Mouse (Mus musculus) forebrain, embryonic 10.5 days (tissue): ENCODE measurements around the gene Babam2. TPM values are rescaled to one million over a fixed set of nuclear protein-coding genes. Genes with fewer than 3 reads are reported as not detected.

Experiments used
- DNase-seq: peaks from one replicate; pipeline ENCODE4 v3.0.0-alpha.2; 2017; ENCODE audit warnings: low spot score; ENCODE audit errors: extremely low spot score
- H3K27ac ChIP-seq: fragments of 300-500 bp; sonication (generic); 2 replicates; pipeline ENCODE4 v1.5.1; 2016; ENCODE audit warnings: mild to moderate bottlenecking
- H3K27me3 ChIP-seq: fragments of 300-500 bp; sonication (generic); 2 replicates; pipeline ENCODE4 v1.6.1; 2016; ENCODE audit warnings: mild to moderate bottlenecking; ENCODE audit not compliant: poor library complexity, severe bottlenecking
- H3K36me3 ChIP-seq: fragments of 300-500 bp; sonication (generic); replicated peaks from 2 replicates; pipeline ENCODE4 v1.6.1; 2016; ENCODE audit warnings: mild to moderate bottlenecking, moderate library complexity
- H3K4me1 ChIP-seq: fragments of 300-500 bp; sonication (generic); 2 replicates; pipeline ENCODE4 v1.6.1; 2016
- H3K4me3 ChIP-seq: fragments of 300-500 bp; sonication (generic); 2 replicates; pipeline ENCODE4 v1.5.1; 2016; ENCODE audit warnings: mild to moderate bottlenecking, moderate library complexity
- H3K9me3 ChIP-seq: fragments of 300-500 bp; sonication (generic); 2 replicates; pipeline ENCODE4 v1.6.1; 2016; ENCODE audit warnings: mild to moderate bottlenecking, moderate library complexity
- WGBS: fragments of 180-500 bp; shearing (Covaris S2); methylation state at CpG from one replicate; pipeline ENCODE4 v1.1.7; 2016; 5-methylcytosine and 5-hydroxymethylcytosine counted together
- polyA plus RNA-seq: library from polyadenylated mRNA; unstranded; fragments of >200 nt; fragmentation: Nextera tagmentation; extraction: Ambion mirVana; gene quantifications from 2 replicates; pipeline ENCODE4 v1.2.1, GENCODE M21; 2016

The Babam2 gene
- polyA plus RNA-seq, 1 experiment from 2014 or later = 51.7 TPM

DNA sequence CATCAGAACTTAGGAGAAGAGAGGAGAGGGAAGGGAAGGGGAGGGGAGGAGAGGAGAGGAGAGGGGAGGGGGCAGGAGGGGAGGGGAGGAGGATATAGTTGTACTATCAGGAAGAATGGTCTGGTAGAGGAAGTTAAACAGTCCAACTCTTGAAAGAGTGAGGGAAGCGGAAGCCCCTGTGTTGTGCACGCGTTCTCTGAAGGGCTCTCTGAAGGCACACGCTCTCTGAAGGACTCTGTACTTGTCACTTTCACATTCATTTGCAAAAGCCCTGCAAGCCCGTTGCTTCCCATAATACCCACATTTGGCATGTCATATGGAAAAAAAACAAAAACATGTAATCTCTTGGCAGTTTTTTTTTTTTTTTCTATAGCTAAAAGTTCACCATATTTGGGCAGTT, 190.1 kb downstream of the Babam2 start:
- no peaks in the 10 kb centered on the region for H3K36me3 ChIP-seq
- no peaks in the 10 kb centered on the region for H3K4me1 ChIP-seq
- H3K27me3 ChIP-seq = no peaks in the 10 kb centered on the region
- no peaks in the 10 kb centered on the region for H3K9me3 ChIP-seq
- WGBS = 90% methylated on average over 5 of the region's 5 CpGs
- no peak overlapping the region for H3K27ac ChIP-seq
- DNase-seq = no peak
- H3K4me3 ChIP-seq = no peak overlapping the region

GRCm38 (mm10) chr5:31888341-31888740, 190.9 kb downstream of the Babam2 start:
- H3K9me3 ChIP-seq = no peaks in the 10 kb centered on the region
- H3K4me3 ChIP-seq = no peak overlapping the region
- 81% methylated on average over 3 of the region's 3 CpGs for WGBS
- no peaks in the 10 kb centered on the region for H3K27me3 ChIP-seq
- DNase-seq = no peak
- no peak overlapping the region for H3K27ac ChIP-seq
- no peaks in the 10 kb centered on the region for H3K36me3 ChIP-seq
- H3K4me1 ChIP-seq = no peaks in the 10 kb centered on the region

DNA sequence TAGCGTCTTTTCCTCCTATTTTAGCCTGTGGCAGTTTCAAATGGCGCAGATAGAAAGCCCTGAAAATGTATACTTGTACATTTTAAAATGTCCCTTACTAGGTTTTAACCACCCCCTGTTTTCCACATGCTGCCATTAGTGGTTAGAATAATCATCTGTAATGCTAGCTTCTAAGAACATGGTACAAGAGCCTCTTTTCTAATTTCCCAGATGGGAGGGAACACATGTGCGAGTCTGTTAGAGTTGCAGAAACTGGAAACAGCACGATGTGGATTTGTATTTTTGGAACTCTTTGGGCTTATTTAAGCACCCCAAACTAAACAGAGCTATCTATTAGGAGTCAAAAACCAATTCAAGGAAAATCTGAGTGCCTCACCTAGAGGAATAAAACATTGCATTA, 195.1 kb downstream of the Babam2 start:
- Histone ChIP-seq H3K4me1 (no peaks in the 10 kb centered on the region), H3K27ac (no peak overlapping the region), H3K36me3 (no peaks in the 10 kb centered on the region), H3K27me3 (no peaks in the 10 kb centered on the region), H3K4me3 (no peak overlapping the region), H3K9me3 (no peaks in the 10 kb centered on the region)
- no peak for DNase-seq
- WGBS = 91% methylated on average over 4 of the region's 4 CpGs

- no peaks in the 10 kb centered on the region for H3K36me3 ChIP-seq
- H3K4me1 ChIP-seq = no peaks in the 10 kb centered on the region
- H3K4me3 ChIP-seq = no peak overlapping the region
- 88% methylated on average over 3 of the region's 3 CpGs for WGBS
- no peak overlapping the region for H3K27ac ChIP-seq
- DNase-seq = no peak
- no peaks in the 10 kb centered on the region for H3K27me3 ChIP-seq
- no peaks in the 10 kb centered on the region for H3K9me3 ChIP-seq
Observed at GRCm38 (mm10) chr5:31899901-31900300, 202.4 kb downstream of the Babam2 start.

DNA sequence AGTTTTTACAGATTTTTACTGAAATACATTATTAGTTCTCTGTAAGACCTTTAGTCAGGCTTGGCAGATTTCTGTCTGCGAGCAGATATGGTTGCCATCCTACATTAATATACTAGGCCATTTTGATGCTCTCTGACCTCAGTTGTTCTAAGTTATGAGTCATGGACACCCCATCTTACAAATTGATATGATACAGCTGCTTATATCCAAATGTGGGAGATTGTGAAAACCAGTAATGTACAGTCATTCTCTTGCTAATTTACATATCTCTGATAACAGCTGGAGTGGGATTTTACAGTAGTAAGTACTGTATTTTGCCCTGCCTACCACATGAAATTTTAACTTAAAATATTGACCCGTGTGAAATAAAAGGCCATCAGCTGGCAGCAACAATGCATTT, 204.7 kb downstream of the Babam2 start:
- 90% methylated on average over 2 of the region's 2 CpGs for WGBS
- Histone ChIP-seq H3K4me1 (no peaks in the 10 kb centered on the region), H3K36me3 (no peaks in the 10 kb centered on the region), H3K4me3 (no peak overlapping the region), H3K9me3 (no peaks in the 10 kb centered on the region), H3K27me3 (no peaks in the 10 kb centered on the region), H3K27ac (no peak overlapping the region)
- no peak for DNase-seq

- Histone ChIP-seq H3K36me3 (no peaks in the 10 kb centered on the region), H3K4me1 (no peaks in the 10 kb centered on the region), H3K9me3 (no peaks in the 10 kb centered on the region), H3K4me3 (no peak overlapping the region), H3K27me3 (no peaks in the 10 kb centered on the region), H3K27ac (no peak overlapping the region)
- DNase-seq = no peak
- WGBS = 78% methylated on average over 5 of the region's 5 CpGs
Observed at GRCm38 (mm10) chr5:31902891-31903290, 205.4 kb downstream of the Babam2 start.

- Histone ChIP-seq H3K27ac (no peak overlapping the region), H3K36me3 (no peaks in the 10 kb centered on the region), H3K4me3 (no peak overlapping the region), H3K9me3 (no peaks in the 10 kb centered on the region), H3K27me3 (no peaks in the 10 kb centered on the region), H3K4me1 (no peaks in the 10 kb centered on the region)
- DNase-seq = no peak
- WGBS = 76% methylated on average over 6 of the region's 6 CpGs
Observed at GRCm38 (mm10) chr5:31904968-31905683, 207.6 kb downstream of the Babam2 start.

DNA sequence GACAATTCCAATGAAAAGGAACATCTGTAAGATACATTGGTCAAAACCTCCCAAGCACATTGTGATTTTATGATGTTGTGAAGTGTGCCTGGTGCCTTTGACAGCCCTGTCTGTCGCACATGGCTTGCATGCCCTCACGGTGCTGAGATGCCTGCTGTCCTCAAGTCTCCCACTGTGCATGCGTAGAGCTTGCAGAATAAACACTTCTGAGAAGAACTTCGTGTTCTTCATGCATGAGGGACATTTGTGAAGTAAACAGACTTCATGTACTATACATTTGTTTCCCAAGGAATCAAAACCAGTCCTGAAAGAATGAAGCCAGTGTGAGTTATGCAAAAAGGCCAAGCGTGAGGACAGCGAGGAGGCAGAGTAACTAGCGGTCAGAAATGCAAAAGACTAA, 208.3 kb downstream of the Babam2 start:
- DNase-seq = no peak
- WGBS = 84% methylated on average over 7 of the region's 7 CpGs
- Histone ChIP-seq H3K36me3 (no peaks in the 10 kb centered on the region), H3K4me1 (no peaks in the 10 kb centered on the region), H3K27ac (no peak overlapping the region), H3K9me3 (no peaks in the 10 kb centered on the region), H3K27me3 (no peaks in the 10 kb centered on the region), H3K4me3 (no peak overlapping the region)

DNA sequence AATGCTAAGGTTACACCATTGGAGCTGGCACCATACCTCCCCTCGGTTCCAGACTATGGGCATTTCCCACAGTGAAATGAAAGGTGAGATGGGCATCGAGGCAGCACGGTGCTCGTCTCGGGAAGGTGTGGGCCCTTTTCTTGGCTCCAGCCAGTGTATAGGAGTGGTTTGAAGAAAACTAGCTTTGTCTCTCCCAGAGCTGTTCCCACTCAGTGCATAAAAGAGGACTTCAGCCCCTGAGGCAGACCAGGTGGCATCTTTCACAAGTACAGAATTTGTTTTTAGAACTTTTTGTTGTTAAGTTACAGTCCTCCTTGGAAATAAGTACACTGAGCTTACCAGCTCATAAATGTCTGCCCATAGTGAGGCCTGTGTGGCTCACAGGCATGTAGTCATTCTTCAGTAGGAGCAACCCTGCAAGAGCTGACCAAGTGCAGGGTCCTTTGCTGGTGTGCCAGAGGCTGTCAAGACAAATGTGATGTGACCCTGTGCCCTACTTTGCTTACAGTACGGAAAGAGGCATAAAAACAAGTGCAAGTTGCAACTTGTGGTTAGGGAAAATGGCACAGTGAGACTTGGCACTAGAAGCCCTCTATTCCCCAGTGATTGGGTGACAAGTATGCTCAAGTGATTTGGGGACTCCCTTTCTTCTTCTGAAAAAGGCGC, 208.9 kb downstream of the Babam2 start:
- no peaks in the 10 kb centered on the region for H3K36me3 ChIP-seq
- WGBS = 92% methylated on average over 7 of the region's 7 CpGs
- H3K27me3 ChIP-seq = no peaks in the 10 kb centered on the region
- no peak overlapping the region for H3K4me3 ChIP-seq
- H3K4me1 ChIP-seq = no peaks in the 10 kb centered on the region
- H3K9me3 ChIP-seq = no peaks in the 10 kb centered on the region
- no peak for DNase-seq
- H3K27ac ChIP-seq = no peak overlapping the region

DNA sequence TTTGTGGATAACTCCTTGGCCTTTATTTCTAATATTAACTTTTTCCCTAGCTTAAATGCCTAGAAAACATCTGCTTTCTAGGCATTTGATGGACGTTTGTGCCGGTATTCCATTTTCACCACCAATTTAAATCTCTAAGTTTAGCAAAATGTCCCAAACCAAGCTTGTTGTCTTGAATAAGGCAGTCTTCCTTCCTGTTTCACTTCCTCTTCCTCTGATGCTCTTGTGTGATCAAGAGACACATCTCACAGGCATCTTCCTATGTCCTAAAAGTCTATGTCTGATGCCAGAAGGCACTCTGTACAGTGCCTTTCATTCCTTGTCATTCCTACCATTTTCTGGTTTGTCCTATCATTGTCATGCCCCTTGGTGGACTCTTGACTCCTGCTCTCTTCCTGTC, 210.5 kb downstream of the Babam2 start:
- Histone ChIP-seq H3K4me3 (no peak overlapping the region), H3K27me3 (no peaks in the 10 kb centered on the region), H3K27ac (no peak overlapping the region), H3K9me3 (no peaks in the 10 kb centered on the region), H3K4me1 (no peaks in the 10 kb centered on the region), H3K36me3 (no peaks in the 10 kb centered on the region)
- no peak for DNase-seq
- WGBS = 85% methylated on average over 2 of the region's 2 CpGs

DNA sequence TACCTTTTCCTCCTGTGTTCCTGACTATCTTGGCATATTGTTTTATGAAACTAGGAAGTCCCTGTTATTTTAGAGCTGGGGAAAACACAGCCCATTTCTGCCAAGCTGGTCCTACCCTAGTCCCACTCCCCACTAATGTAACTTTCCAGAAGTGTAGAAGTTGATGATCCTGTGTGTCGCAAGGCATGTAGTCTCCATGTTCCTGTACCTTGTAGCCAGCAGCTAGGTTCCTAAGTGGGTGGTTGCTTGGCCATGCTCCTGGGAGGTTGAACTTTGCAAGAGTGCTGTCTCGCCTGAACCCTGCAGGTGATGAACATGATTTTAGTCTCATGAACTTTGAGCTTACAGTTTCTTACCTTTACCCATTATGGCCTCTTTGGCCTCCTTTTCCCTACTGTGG, 211.3 kb downstream of the Babam2 start:
- WGBS = 87% methylated on average over 2 of the region's 2 CpGs
- H3K27ac ChIP-seq = no peak overlapping the region

DNA sequence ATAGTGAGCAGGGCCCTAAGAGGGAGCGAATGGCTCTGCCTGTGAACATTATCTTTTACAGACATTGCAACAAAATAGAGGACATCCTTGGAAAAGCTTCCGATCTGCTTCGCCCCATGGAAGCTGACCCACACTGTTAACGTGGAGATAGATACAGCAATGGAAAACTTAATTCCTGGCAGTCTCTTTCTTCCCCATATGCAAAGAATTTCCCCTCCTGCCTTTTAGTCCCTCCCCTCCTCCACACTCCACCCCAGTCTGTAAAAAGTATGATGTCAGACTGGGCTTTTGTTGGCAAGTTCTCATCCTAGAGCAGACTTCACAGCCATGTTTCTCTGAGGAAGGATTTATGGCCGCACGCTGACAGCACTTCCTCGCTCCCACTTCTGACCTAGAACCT, 218.8 kb downstream of the Babam2 start:
- H3K4me3 ChIP-seq = no peak overlapping the region
- no peak for DNase-seq
- H3K27ac ChIP-seq = no peak overlapping the region
- H3K36me3 ChIP-seq = no peaks in the 10 kb centered on the region
- WGBS = 92% methylated on average over 7 of the region's 7 CpGs
- H3K9me3 ChIP-seq = no peaks in the 10 kb centered on the region
- peaks cover 4% of the 10 kb centered on the region; the same call in 1 of the 2 replicates for H3K4me1 ChIP-seq
- H3K27me3 ChIP-seq = no peaks in the 10 kb centered on the region

More for the DNA sequence above, 211.3 kb downstream of the Babam2 start:
- Histone ChIP-seq H3K4me1 (no peaks in the 10 kb centered on the region), H3K9me3 (no peaks in the 10 kb centered on the region), H3K27me3 (no peaks in the 10 kb centered on the region), H3K36me3 (no peaks in the 10 kb centered on the region), H3K4me3 (no peak overlapping the region)
- no peak for DNase-seq

- no peaks in the 10 kb centered on the region for H3K36me3 ChIP-seq
- H3K4me1 ChIP-seq = peaks cover 4% of the 10 kb centered on the region; the same call in 1 of the 2 replicates
- H3K9me3 ChIP-seq = no peaks in the 10 kb centered on the region
- no peak overlapping the region for H3K4me3 ChIP-seq
- H3K27me3 ChIP-seq = no peaks in the 10 kb centered on the region
- 95% methylated on average over 4 of the region's 4 CpGs for WGBS
- no peak overlapping the region for H3K27ac ChIP-seq
- DNase-seq = no peak
Observed at GRCm38 (mm10) chr5:31918566-31918965, 221.1 kb downstream of the Babam2 start.
